Mouse (Mus musculus) left cerebral cortex, adult 2 months (tissue): ENCODE measurements around the gene Slc16a9. TPM values are rescaled to one million over a fixed set of nuclear protein-coding genes. Genes with fewer than 3 reads are reported as not detected.

Source experiments
- DNase-seq, 2 experiments: peaks; one replicate each; pipeline ENCODE4 v3.0.0; 2021 to 2022; ENCODE audit warnings: low spot score in 2 of 2, mixed read lengths in 1 of 2; ENCODE audit errors: extremely low spot score in 1 of 2
- H3K27ac ChIP-seq: fragments of 200-600 bp; 2 replicates; pipeline ENCODE4 v1.8.1; 2022
- H3K4me3 ChIP-seq: fragments of 200-600 bp; 2 replicates; pipeline ENCODE4 v1.8.1; 2022
- CTCF ChIP-seq: fragments of 200-600 bp; IDR thresholded peaks from 2 replicates; pipeline ENCODE4 v1.8.1; 2022; ENCODE audit warnings: antibody characterized with exemption, mild to moderate bottlenecking, moderate library complexity
- intact Hi-C: fragments of 180-260 bp; cut with DNase I; formaldehyde crosslinking; loops from one replicate; pipeline ENCODE4 v1.15.1; 2025
- total RNA-seq, 2 experiments: library from RNA; stranded (reverse); gene quantifications; 2 replicates each; pipeline ENCODE4 v1.2.3; 2021

Gene Slc16a9
- total RNA-seq, 2 experiments from 2014 or later: 1.2 to 2.7 TPM

GRCm38 (mm10) chr10:70315895-70316294 lies 71.0 kb downstream of the Slc16a9 start:
- intact Hi-C loops: loop anchor here (5.0 to 10.0 kb wide), 3 partner anchors 226 to 909 kb away; no protein-coding TSS in a partner anchor
- no peak overlapping the region for H3K4me3 ChIP-seq
- no peak for TF ChIP-seq CTCF
- no peak overlapping the region for H3K27ac ChIP-seq
- no peak for DNase-seq

DNA sequence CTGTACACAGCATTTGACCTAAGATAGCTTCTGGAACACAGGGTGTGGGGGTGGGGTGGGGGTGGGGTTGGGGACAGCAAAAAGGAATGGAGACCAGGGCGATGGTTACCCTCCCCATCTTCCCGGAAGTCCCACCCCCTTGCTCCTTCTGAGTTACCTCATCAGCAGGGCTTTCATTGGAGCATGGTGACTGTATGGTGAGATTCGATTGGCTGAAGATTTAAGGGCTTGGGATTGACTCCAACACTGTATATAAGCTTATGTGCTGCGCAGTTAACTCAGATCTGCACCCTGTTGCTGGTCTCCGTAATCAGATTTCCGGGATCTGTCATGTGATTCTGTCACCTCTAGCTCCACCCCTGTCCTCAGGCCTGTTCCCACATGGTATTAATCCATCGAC lies 72.0 kb downstream of the Slc16a9 start:
- no peak for DNase-seq
- TF ChIP-seq CTCF: no peak
- H3K4me3 ChIP-seq: no peak overlapping the region
- H3K27ac ChIP-seq: no peak overlapping the region
- intact Hi-C loops: loop anchor here (5.0 to 10.0 kb wide), 3 partner anchors 225 to 908 kb away; no protein-coding TSS in a partner anchor

DNA sequence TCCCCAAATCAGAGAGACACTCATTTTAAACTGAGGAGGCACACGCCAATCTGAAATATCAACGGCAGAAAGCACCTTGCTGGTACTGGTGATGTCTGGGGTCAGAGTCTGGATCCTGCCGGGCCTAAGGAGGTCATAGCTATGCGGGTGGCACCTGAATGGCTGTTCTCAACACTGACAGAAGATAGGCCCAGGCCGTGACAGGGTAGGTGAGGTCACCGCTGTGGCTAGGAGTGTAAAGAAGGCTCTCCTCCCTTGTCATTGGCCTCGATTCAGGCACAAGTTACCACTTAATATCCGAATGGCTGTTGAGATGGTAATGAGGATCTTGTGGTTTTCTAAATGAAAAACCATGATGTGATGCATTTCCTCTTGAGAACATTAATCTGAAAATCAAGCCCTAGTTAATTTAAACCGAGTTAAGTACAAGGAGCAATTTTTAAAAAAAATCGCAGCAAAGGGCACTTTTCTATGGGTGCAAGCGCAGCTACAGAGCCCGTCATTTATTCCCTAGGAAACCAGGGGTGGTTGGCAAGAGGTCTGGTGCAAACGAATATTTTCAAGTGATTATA lies 72.6 kb downstream of the Slc16a9 start:
- H3K27ac ChIP-seq: no peak overlapping the region
- no peak for TF ChIP-seq CTCF
- intact Hi-C loops: loop anchor here (5.0 to 10.0 kb wide), 3 partner anchors 225 to 907 kb away; no protein-coding TSS in a partner anchor
- no peak for DNase-seq
- no peak overlapping the region for H3K4me3 ChIP-seq

DNA sequence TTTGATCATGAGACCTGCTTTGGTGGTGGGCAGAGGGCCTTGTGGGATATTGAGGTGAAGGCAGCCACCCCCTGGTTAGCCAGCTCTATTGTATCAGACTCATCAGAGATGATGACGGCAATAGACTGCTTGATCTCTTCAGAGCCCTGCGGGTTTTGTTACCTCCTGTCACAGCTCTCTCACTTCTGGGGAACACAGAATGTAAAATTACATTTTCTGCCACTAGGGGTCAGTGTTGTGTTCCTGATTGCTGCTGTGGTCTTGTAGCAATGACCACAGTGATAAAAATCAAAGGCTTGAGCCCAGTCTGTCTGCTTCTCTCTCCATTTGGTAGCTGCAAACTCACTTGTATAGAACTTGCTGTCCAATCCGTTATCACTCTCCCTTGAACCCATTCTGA lies 73.7 kb downstream of the Slc16a9 start:
- peak; percentile 91 for TF ChIP-seq CTCF
- DNase-seq: peak; percentile 49 to 58
- H3K27ac ChIP-seq: no peak overlapping the region

DNA sequence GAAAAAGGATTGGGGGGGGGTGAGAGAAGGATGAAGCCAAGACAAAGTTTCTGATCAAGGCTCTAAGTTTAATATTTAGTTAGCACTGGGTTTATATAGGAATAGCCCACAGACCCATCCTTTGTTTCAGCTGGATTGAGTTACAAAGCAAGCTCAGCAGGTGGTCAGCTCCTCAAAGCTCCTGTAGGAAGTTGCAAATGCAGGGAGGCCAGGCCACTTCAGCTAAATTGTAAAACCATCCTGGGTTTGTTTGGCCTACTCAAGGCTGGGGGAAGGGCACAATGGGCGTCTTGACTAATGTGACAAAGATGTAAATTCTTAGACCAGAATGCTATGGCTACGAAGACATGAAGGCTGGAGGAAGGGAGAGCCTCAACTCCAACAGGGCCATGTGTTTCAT lies 80.6 kb downstream of the Slc16a9 start:
- TF ChIP-seq CTCF: no peak
- no peak for DNase-seq
- no peak overlapping the region for H3K27ac ChIP-seq
- intact Hi-C loops: loop anchor here (5.0 kb wide), 1 partner anchor 37 kb away; no protein-coding TSS in a partner anchor
- H3K4me3 ChIP-seq: no peak overlapping the region

More for the DNA sequence above, 73.7 kb downstream of the Slc16a9 start:
- H3K4me3 ChIP-seq: no peak overlapping the region
- intact Hi-C loops: loop anchor here (1.0 to 10.0 kb wide), 5 partner anchors 224 to 906 kb away; no protein-coding TSS in a partner anchor

DNA sequence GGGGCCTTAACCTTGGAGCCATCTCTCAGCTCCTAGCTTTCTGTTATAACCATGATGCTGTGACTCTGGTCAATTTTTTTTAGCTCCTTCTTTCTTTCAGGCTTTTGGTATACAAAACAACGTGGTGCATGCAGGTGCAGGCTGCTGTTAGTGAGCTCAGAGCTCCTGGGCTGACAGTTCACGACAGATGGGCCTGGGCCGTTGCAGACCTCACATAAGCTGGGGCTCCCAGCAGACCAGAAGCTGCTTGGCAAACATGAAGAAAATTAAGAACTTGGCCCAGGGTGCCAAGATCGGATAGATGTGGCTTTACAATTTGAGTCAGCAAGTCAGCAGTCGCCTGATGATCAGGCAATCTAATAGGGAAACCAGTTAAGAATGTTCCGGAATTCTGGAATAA lies 82.4 kb downstream of the Slc16a9 start:
- DNase-seq: no peak
- Histone ChIP-seq H3K4me3 (no peak overlapping the region), H3K27ac (no peak overlapping the region)
- no peak for TF ChIP-seq CTCF
- intact Hi-C loops: loop anchor here (5.0 kb wide), 1 partner anchor 35 kb away; no protein-coding TSS in a partner anchor

GRCm38 (mm10) chr10:70328139-70328538 lies 83.2 kb downstream of the Slc16a9 start:
- Histone ChIP-seq H3K4me3 (no peak overlapping the region), H3K27ac (no peak overlapping the region)
- TF ChIP-seq CTCF: no peak
- intact Hi-C loops: loop anchor here (5.0 kb wide), 1 partner anchor 34 kb away; no protein-coding TSS in a partner anchor
- DNase-seq: no peak

Other genes with a start within 250 kb of the Slc16a9 start
- 10 to 100 TPM; 51.1 to 64.8 TPM for gene Ccdc6, start 148.0 kb upstream of the Slc16a9 start, total RNA-seq
- gene Mrln, start 40.4 kb upstream of the Slc16a9 start, total RNA-seq: not detected
- 10 to 100 TPM; 56.5 to 69.2 TPM for gene Fam13c, start 195.4 kb downstream of the Slc16a9 start, total RNA-seq